In the genomic region with DNA sequence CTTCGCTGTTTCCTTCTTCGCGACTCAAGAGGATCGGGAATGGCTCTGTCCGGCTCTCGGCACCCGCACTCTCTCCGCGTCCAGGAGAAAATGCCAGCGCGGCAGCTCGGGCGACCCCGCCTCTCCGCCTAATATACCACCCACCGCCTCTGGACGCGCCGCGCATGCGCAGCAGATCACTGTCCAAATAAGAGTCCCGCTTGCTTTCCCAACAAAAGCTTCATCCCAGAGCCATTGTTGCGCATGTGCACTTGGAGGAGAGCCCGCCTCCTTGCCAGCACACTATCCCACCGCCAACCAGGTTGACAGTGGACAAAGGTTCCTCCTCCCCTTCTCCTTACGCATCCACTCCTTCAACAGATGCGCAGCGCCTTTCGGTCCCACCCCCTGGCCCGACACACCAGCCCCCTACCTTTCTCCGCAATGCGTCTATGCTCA, we compare ENCODE assay signal across 8 mouse cellular contexts. TPM values are rescaled to one million over a fixed set of nuclear protein-coding genes. Genes with fewer than 3 reads are reported as not detected.
DNase-seq lines count a peak whose midpoint lies in the region; ATAC-seq lines count a peak whose summit lies in the region.

Maged1 (minus strand) TSS at position 226 of the 438 bp plus-strand sequence.

- H3K4me3 ChIP-seq in embryonic facial prominence, embryonic 13.5 days: peak within 1 kb of the TSS; percentile 58
- H3K4me3 ChIP-seq in limb, embryonic 13.5 days: peak within 1 kb of the TSS; percentile 60
- peak within 1 kb of the TSS; percentile 55 for H3K4me3 ChIP-seq in midbrain, embryonic 15.5 days
- H3K4me3 ChIP-seq in stomach, embryonic 14.5 days (ENCODE audit: low read depth, low read length): peak within 1 kb of the TSS; percentile 55

- H3K27ac ChIP-seq in embryonic facial prominence, embryonic 13.5 days: peak within 1 kb of the TSS; percentile 91
- peak within 1 kb of the TSS; percentile 92 for H3K27ac ChIP-seq in limb, embryonic 13.5 days
- H3K27ac ChIP-seq in midbrain, embryonic 15.5 days: peak within 1 kb of the TSS; percentile 92
- H3K27ac ChIP-seq in stomach, embryonic 14.5 days (ENCODE audit: low read length): peak within 1 kb of the TSS; percentile 89

- peaks cover 7% of the 10 kb centered on the region for H3K4me1 ChIP-seq in embryonic facial prominence, embryonic 13.5 days
- peaks cover 8% of the 10 kb centered on the region for H3K4me1 ChIP-seq in limb, embryonic 13.5 days
- H3K4me1 ChIP-seq in midbrain, embryonic 15.5 days: peaks cover 35% of the 10 kb centered on the region
- H3K4me1 ChIP-seq in stomach, embryonic 14.5 days (ENCODE audit: control insufficient read depth, insufficient read depth, low read length): no peaks in the 10 kb centered on the region

- 16% methylated on average over 32 of the region's 32 CpGs for WGBS in embryonic facial prominence, embryonic 13.5 days
- 12% methylated on average over 32 of the region's 32 CpGs for WGBS in limb, embryonic 13.5 days
- 23% methylated on average over 28 of the region's 32 CpGs for WGBS in midbrain, embryonic 15.5 days
- 17% methylated on average over 29 of the region's 32 CpGs for WGBS in stomach, embryonic 14.5 days

- peak; percentile 97 for DNase-seq in 3T3-L1 (ENCODE audit: low read depth, low spot score)
- DNase-seq in adrenal gland, postnatal 36 days: peak; percentile 91 to 92
- peak; percentile 91 for DNase-seq in heart, adult 8-10 months (ENCODE audit: low spot score)
- DNase-seq in kidney, adult 9 months: peak; percentile 96

- ATAC-seq in embryonic facial prominence, embryonic 13.5 days (ENCODE audit: insufficient number of reproducible peaks, insufficient read depth, low FRiP score, low TSS enrichment, low read depth): peak; percentile 94
- peak; percentile 95 for ATAC-seq in limb, embryonic 13.5 days (ENCODE audit: low FRiP score, low read depth)
- ATAC-seq in midbrain, embryonic 15.5 days (replicated peaks): peak; percentile 95
- peak; percentile 95 for ATAC-seq in stomach, embryonic 14.5 days (ENCODE audit: insufficient number of reproducible peaks, insufficient read depth, low FRiP score, low read depth)

- H3K4me2 ChIP-seq in embryonic facial prominence, embryonic 13.5 days: peak within 1 kb of the TSS; percentile 58
- peak within 1 kb of the TSS; percentile 61 for H3K4me2 ChIP-seq in limb, embryonic 13.5 days (replicated peaks)
- H3K4me2 ChIP-seq in midbrain, embryonic 15.5 days: peak within 1 kb of the TSS; percentile 59
- peak within 1 kb of the TSS; percentile 46 for H3K4me2 ChIP-seq in stomach, embryonic 14.5 days (replicated peaks; ENCODE audit: low read depth, low read length)

- H3K27me3 ChIP-seq in embryonic facial prominence, embryonic 13.5 days: peaks cover 25% of the 10 kb centered on the region; the same call in 1 of the 2 replicates
- peaks cover 29% of the 10 kb centered on the region; the same call in 1 of the 2 replicates for H3K27me3 ChIP-seq in limb, embryonic 13.5 days
- no peaks in the 10 kb centered on the region for H3K27me3 ChIP-seq in midbrain, embryonic 15.5 days (replicated peaks)
- no peaks in the 10 kb centered on the region for H3K27me3 ChIP-seq in stomach, embryonic 14.5 days (ENCODE audit: control insufficient read depth, insufficient read depth, low read length)

- H3K9me3 ChIP-seq in embryonic facial prominence, embryonic 13.5 days: no peaks in the 10 kb centered on the region
- H3K9me3 ChIP-seq in limb, embryonic 13.5 days: no peaks in the 10 kb centered on the region
- no peaks in the 10 kb centered on the region for H3K9me3 ChIP-seq in midbrain, embryonic 15.5 days
- H3K9me3 ChIP-seq in stomach, embryonic 14.5 days (ENCODE audit: control insufficient read depth, low read depth, low read length): no peaks in the 10 kb centered on the region

- peaks cover 32% of the 10 kb centered on the region for H3K36me3 ChIP-seq in embryonic facial prominence, embryonic 13.5 days
- peaks cover 33% of the 10 kb centered on the region for H3K36me3 ChIP-seq in limb, embryonic 13.5 days
- peaks cover 14% of the 10 kb centered on the region; the same call in 1 of the 2 replicates for H3K36me3 ChIP-seq in midbrain, embryonic 15.5 days (replicated peaks)
- H3K36me3 ChIP-seq in stomach, embryonic 14.5 days (ENCODE audit: control insufficient read depth, insufficient read depth, low read length): peaks cover 28% of the 10 kb centered on the region

- peak within 1 kb of the TSS; percentile 86 for H3K9ac ChIP-seq in embryonic facial prominence, embryonic 13.5 days
- H3K9ac ChIP-seq in limb, embryonic 13.5 days: peak within 1 kb of the TSS; percentile 85
- peak within 1 kb of the TSS; percentile 75 for H3K9ac ChIP-seq in midbrain, embryonic 15.5 days
- H3K9ac ChIP-seq in stomach, embryonic 14.5 days (replicated peaks; ENCODE audit: low read depth, low read length): peak within 1 kb of the TSS; percentile 63

RNA-seq across cellular contexts. Expression of gene Maged1, which starts in this region (rescaled TPM):
- 100 to 1,000 TPM; 235 to 264 TPM for total RNA-seq in adrenal gland, postnatal 36 days (2021)
- 745 and 750 TPM in 2 replicates for polyA plus RNA-seq in embryonic facial prominence, embryonic 13.5 days (2015; fragmentation: Nextera tagmentation; extraction: Ambion mirVana)
- total RNA-seq in heart, adult 8-10 months (2022): 100 to 1,000 TPM in 1 of 4 experiments, 10 to 100 TPM in 3; 89.0 to 105 (median 96.4) TPM
- 884 and 930 TPM in 2 replicates for polyA plus RNA-seq in limb, embryonic 13.5 days (2015; fragmentation: Nextera tagmentation; extraction: Ambion mirVana)
- 1,088 and 1,133 TPM in 2 replicates for polyA plus RNA-seq in midbrain, embryonic 15.5 days (2015; fragmentation: Nextera tagmentation; extraction: Ambion mirVana)
- polyA plus RNA-seq in stomach, embryonic 14.5 days (2014; fragmentation: Nextera tagmentation; extraction: Ambion mirVana): 664 and 698 TPM in 2 replicates

Comparison
In these comparisons a context has a peak if more than half of its experiments do, and no peak if none do; other contexts are left out.
1. Peak in every context shown above with its lines: DNase-seq, ATAC-seq, H3K4me3 ChIP-seq and H3K27ac ChIP-seq.